Mouse (Mus musculus) lung, postnatal 0 days (tissue): ENCODE results near the gene Kdm5d.

ENCODE experiments used
- CTCF ChIP-seq: IDR thresholded peaks from 2 replicates; pipeline ENCODE4 v1.5.1; 2016; ENCODE audit warnings: antibody characterized with exemption, mild to moderate bottlenecking
- EP300 ChIP-seq: IDR thresholded peaks from 2 replicates; pipeline ENCODE4 v1.6.1; 2016; ENCODE audit warnings: antibody characterized with exemption, mild to moderate bottlenecking, control low read depth

DNA sequence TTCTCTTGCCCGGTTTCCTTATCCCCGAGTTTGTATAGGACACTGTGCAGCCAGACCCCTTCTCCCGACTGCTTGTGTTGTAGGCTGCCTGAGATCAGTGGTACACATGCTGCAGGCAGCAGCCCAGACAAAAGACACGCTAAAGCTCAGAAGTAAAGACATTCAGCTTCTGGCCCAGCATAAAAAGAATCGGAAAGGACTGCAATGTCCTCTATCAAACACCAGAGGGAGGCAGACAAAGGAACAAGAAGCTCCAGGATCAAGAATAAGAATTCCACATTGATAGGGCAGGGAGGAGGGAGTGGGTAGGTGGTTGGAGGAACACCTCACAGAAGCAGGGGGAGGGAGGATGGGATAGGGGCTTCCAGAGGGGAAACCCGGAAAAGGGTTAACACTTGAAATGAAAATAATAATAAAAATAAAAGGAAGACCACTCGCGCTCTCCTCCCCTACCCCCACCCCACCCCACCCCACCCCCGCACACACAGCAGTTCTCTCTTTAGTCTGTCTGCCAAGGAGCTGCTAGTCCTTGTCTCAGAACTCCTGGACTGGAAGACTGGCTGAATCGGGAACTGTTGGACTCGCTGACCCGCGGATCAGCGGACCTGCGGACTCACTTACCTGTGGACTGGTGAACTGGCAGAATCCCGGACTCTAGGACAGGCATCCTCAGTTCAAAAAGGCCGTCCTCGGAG is 24.6 kb upstream of the Kdm5d start:
- TF ChIP-seq EP300 (no peak), CTCF (no peak)
